Mouse (Mus musculus) forelimb bud, embryonic 11.5 days (tissue): ENCODE results near the gene Pcmtd2.
"Not testable (repeated sequence)": the region's sequence is repeated elsewhere in the genome, so short reads cannot be mapped to it uniquely, and the experiment has no call there.

Experiments used
- DNase-seq: peaks from one replicate; pipeline ENCODE4 v3.0.0-alpha.2; 2012; ENCODE audit warnings: low read depth, low spot score

The Pcmtd2 gene

GRCm38 (mm10) chr2:181837372-181838292 lies at the start of gene Pcmtd2:
Pcmtd2 (plus strand) TSS chr2:181837854.
- DNase-seq: peak; percentile 95

GRCm38 (mm10) chr2:181789396-181789795 lies 48.3 kb upstream of the Pcmtd2 start:
- no peak for DNase-seq

- not testable (repeated sequence) for DNase-seq
These were observed 44.5 kb upstream of the Pcmtd2 start for GRCm38 (mm10) chr2:181793186-181793585.

GRCm38 (mm10) chr2:181795641-181796130 lies 42.0 kb upstream of the Pcmtd2 start:
- no peak for DNase-seq

GRCm38 (mm10) chr2:181797672-181798071 lies 40.0 kb upstream of the Pcmtd2 start:
- DNase-seq: no peak

GRCm38 (mm10) chr2:181829032-181829650 lies 8.5 kb upstream of the Pcmtd2 start:
- DNase-seq: no peak

GRCm38 (mm10) chr2:181832745-181833144 lies 4.9 kb upstream of the Pcmtd2 start:
- no peak for DNase-seq

GRCm38 (mm10) chr2:181838293-181838680 lies 633 bp downstream of the Pcmtd2 start:
- DNase-seq: peak; percentile 10

GRCm38 (mm10) chr2:181845709-181846394 lies 8.2 kb downstream of the Pcmtd2 start:
- DNase-seq: no peak

GRCm38 (mm10) chr2:181863791-181864535 lies 26.3 kb downstream of the Pcmtd2 start, which contains the start of gene Polr3k:
Polr3k (plus strand) TSS chr2:181864337.
- peak; percentile 95 for DNase-seq

GRCm38 (mm10) chr2:181864536-181864860 lies 26.8 kb downstream of the Pcmtd2 start:
- no peak for DNase-seq

GRCm38 (mm10) chr2:181866931-181867330 lies 29.3 kb downstream of the Pcmtd2 start:
- DNase-seq: peak; percentile 81

- DNase-seq: no peak
These were observed 33.4 kb downstream of the Pcmtd2 start for GRCm38 (mm10) chr2:181871039-181871438.

GRCm38 (mm10) chr2:181878903-181879302 lies 41.2 kb downstream of the Pcmtd2 start:
- DNase-seq: no peak

- DNase-seq: no peak
These were observed 45.5 kb downstream of the Pcmtd2 start for GRCm38 (mm10) chr2:181883022-181883749.
